Mouse (Mus musculus) limb, embryonic 14.5 days (tissue): Measurements from ENCODE around the gene Ssc5d. TPM values are rescaled to one million over a fixed set of nuclear protein-coding genes. Genes with fewer than 3 reads are reported as not detected.
A peak's percentile ranks its signal among the peaks of the same experiment; 100 is the strongest.

Experiments
- ATAC-seq: fragments of 200-750 bp; cut with Nextera tagmentation; 2 replicates; pipeline ENCODE4 v1.8.0; 2017; ENCODE audit warnings: low read depth, moderate number of reproducible peaks, moderate TSS enrichment; ENCODE audit not compliant: low FRiP score
- DNase-seq: peaks from one replicate; pipeline ENCODE4 v3.0.0-alpha.2; 2015; ENCODE audit warnings: low spot score
- H3K27ac ChIP-seq: fragments of 300-500 bp; sonication (generic); replicated peaks from 2 replicates; pipeline ENCODE4 v1.5.1; 2014; ENCODE audit warnings: low read depth, mild to moderate bottlenecking, low read length, moderate library complexity, mixed read lengths
- H3K27me3 ChIP-seq: fragments of 300-500 bp; sonication (generic); 2 replicates; pipeline ENCODE4 v1.6.1; 2014; ENCODE audit warnings: low read length, mixed read lengths; ENCODE audit not compliant: control insufficient read depth, insufficient read depth
- H3K36me3 ChIP-seq: fragments of 300-500 bp; sonication (generic); 2 replicates; pipeline ENCODE4 v1.6.1; 2014; ENCODE audit warnings: mild to moderate bottlenecking, low read length, moderate library complexity, mixed read lengths; ENCODE audit not compliant: control insufficient read depth, insufficient read depth
- H3K4me1 ChIP-seq: fragments of 300-500 bp; sonication (generic); 2 replicates; pipeline ENCODE4 v1.6.1; 2014; ENCODE audit warnings: antibody characterized with exemption, low read length, mixed read lengths; ENCODE audit not compliant: control insufficient read depth, insufficient read depth
- H3K4me2 ChIP-seq: fragments of 300-500 bp; sonication (generic); replicated peaks from 2 replicates; pipeline ENCODE4 v1.6.1; 2014; ENCODE audit warnings: low read depth, mild to moderate bottlenecking, low read length, moderate library complexity; ENCODE audit not compliant: severe bottlenecking
- H3K4me3 ChIP-seq: fragments of 300-500 bp; sonication (generic); replicated peaks from 2 replicates; pipeline ENCODE4 v1.5.1; 2014; ENCODE audit warnings: low read length
- H3K9ac ChIP-seq: fragments of 300-500 bp; sonication (generic); 2 replicates; pipeline ENCODE4 v1.6.1; 2014; ENCODE audit warnings: mild to moderate bottlenecking, low read depth, low read length, moderate library complexity; ENCODE audit not compliant: severe bottlenecking
- H3K9me3 ChIP-seq: fragments of 300-500 bp; sonication (generic); 2 replicates; pipeline ENCODE4 v1.6.1; 2016; ENCODE audit warnings: low read length; ENCODE audit not compliant: control insufficient read depth
- POLR2A ChIP-seq: fragments of 200-500 bp; IDR thresholded peaks from 2 replicates; pipeline ENCODE4 v1.8.0; 2012; ENCODE audit warnings: inconsistent platforms, mild to moderate bottlenecking, moderate library complexity, borderline replicate concordance; ENCODE audit not compliant: insufficient read depth, insufficient read length; ENCODE audit errors: extremely low read depth
- WGBS: fragments of 180-500 bp; shearing (Covaris S2); extraction: QIAGEN DNeasy Blood & Tissue Kit; methylation state at CpG from one replicate; pipeline ENCODE4 v1.1.7; 2014; 5-methylcytosine and 5-hydroxymethylcytosine counted together
- polyA plus RNA-seq, 2 experiments: library from polyadenylated mRNA; depleted of rRNA in 1 of 2; stranded (reverse) in 1 of 2; unstranded in 1 of 2; fragments of >200 nt; fragmentation: Nextera tagmentation in 1 of 2; extraction: Ambion mirVana in 1 of 2; gene quantifications; 2 replicates each; pipeline versions ENCODE4 v1.2.1 to v1.2.3; 2012 to 2014

Ssc5d gene
- polyA plus RNA-seq, 2 experiments: 13.6 to 38.1 TPM

DNA sequence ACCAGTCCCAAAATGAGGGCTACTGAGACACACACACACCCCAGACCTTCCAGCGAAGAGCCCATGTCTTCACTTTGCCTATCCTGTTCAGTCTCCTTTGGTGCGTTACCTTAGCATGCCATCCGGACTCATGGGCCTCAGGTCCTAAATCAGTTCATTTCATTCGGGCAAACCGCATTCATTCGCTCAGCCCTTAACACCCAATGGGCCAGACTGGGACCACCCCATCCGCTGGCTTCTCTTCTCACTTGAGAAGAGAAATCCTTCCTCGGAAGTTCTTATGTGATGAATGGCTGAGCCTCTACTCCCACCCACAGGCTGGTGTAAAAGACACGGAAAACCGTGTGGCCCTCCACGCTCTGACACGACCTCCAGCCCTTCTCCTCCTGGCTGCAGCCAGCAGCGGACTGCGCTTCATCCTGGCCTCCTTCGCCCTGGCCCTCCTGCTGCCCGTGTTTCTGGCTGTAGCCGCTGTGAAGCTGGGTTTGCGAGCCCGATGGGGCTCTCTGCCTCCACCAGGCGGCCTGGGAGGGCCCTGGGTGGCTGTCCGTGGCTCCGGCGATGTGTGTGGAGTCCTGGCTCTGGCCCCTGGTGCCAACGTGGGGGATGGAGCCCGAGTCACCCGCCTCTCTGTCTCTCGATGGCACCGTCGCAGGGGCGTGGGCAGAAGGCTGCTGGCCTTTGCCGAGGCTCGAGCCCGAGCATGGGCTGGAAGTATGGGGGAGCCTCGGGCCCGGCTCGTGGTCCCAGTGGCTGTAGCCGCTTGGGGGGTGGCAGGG is 1.8 kb upstream of the Ssc5d start:
- Histone ChIP-seq H3K27me3 (no peaks in the 10 kb centered on the region), H3K9me3 (no peaks in the 10 kb centered on the region), H3K4me3 (peak overlapping the region; percentile 33), H3K4me2 (peak overlapping the region; percentile 87), H3K4me1 (peaks cover 49% of the 10 kb centered on the region), H3K36me3 (peaks cover 28% of the 10 kb centered on the region), H3K27ac (peak overlapping the region; percentile 92), H3K9ac (peak overlapping the region; percentile 55)
- WGBS: 4% methylated on average over 37 of the region's 37 CpGs
- ATAC-seq: no peak
- no peak for TF ChIP-seq POLR2A
- peak; percentile 29 for DNase-seq

DNA sequence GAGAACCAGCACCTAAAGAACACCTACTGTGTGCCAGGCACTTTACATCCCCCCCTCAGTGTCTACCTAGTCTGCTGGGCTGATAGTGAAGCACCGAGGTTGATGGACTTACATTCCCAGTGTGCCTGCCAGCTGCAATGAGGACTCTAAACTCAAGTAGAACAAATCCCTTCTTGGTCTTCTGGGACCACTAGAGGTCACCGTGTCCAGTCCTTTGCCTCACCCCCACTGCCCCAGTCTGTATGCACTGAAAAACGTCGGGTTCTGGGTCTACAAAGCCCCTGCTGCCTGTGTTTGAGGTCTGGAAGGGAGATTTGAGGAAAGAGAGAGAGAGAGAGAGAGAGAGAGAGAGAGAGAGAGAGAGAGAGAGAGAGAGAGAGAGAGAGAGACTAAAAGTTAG is 1.1 kb upstream of the Ssc5d start:
- Histone ChIP-seq H3K36me3 (peaks cover 21% of the 10 kb centered on the region), H3K4me1 (peaks cover 49% of the 10 kb centered on the region), H3K27ac (peak overlapping the region; percentile 92), H3K9me3 (no peaks in the 10 kb centered on the region), H3K4me3 (peak overlapping the region; percentile 33), H3K4me2 (peak overlapping the region; percentile 87), H3K27me3 (no peaks in the 10 kb centered on the region), H3K9ac (peak overlapping the region; percentile 55)
- 0% methylated on average over 4 of the region's 4 CpGs for WGBS
- no peak for TF ChIP-seq POLR2A
- DNase-seq (peak; percentile 44), ATAC-seq (no peak)

DNA sequence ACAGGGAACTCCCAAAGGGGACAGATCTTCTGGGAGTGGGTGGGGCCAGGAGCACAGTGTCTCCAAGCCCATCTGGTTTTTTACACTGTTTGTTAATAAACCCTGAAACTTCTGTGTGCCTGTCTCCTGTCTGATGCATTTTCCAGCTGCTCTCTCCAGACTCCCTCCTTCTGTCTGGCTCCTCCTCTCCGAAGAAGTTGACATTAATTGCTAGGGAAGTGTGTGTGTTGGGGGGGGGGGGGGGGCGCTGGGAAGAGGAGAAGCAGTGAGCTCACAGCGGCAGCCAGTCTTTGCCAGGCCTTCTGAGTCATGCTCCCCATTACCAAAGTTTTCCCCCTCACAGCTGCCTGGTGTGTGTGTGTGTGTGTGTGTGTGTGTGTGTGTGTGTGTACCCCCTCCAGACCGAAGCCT is 689 bp upstream of the Ssc5d start:
- peak overlapping the region; percentile 33; the same call in 1 of the 2 replicates for H3K4me3 ChIP-seq

DNA sequence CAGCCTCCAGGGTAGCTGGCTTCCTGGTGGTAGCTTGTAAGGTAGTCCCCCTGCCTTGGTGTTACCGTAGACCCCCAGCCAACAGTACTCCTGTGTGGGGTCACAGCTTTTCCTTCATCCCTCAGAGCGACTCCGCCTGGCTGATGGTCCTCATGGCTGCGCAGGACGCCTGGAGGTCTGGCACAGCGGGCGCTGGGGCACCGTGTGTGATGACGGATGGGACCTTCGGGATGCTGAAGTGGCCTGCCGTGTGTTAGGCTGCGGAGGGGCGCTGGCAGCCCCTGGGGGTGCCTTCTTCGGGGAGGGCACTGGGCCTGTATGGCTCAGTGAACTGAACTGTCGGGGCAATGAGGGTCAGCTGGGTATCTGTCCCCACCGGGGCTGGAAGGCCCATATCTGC is 1.3 kb downstream of the Ssc5d start:
- no peak for TF ChIP-seq POLR2A
- peaks cover 48% of the 10 kb centered on the region for H3K4me1 ChIP-seq
- H3K27ac ChIP-seq: no peak overlapping the region; the same call in 1 of the 2 replicates
- H3K27me3 ChIP-seq: no peaks in the 10 kb centered on the region
- 69% methylated on average over 16 of the region's 16 CpGs for WGBS
- DNase-seq: no peak
- H3K36me3 ChIP-seq: no peaks in the 10 kb centered on the region
- no peak for ATAC-seq
- H3K4me2 ChIP-seq: peak overlapping the region; percentile 14; the same call in 1 of the 2 replicates
- H3K4me3 ChIP-seq: no peak overlapping the region
- H3K9ac ChIP-seq: peak overlapping the region; percentile 28; the same call in 1 of the 2 replicates
- H3K9me3 ChIP-seq: no peaks in the 10 kb centered on the region

More for the DNA sequence above, 689 bp upstream of the Ssc5d start:
- TF ChIP-seq POLR2A: no peak
- WGBS: 4% methylated on average over 3 of the region's 4 CpGs
- Histone ChIP-seq H3K27me3 (no peaks in the 10 kb centered on the region), H3K9me3 (no peaks in the 10 kb centered on the region), H3K27ac (peak overlapping the region; percentile 92), H3K4me1 (peaks cover 49% of the 10 kb centered on the region), H3K9ac (peak overlapping the region; percentile 55), H3K36me3 (peaks cover 17% of the 10 kb centered on the region), H3K4me2 (peak overlapping the region; percentile 87; the same call in 1 of the 2 replicates)
- peak; percentile 58 for ATAC-seq
- peak; percentile 84 for DNase-seq

DNA sequence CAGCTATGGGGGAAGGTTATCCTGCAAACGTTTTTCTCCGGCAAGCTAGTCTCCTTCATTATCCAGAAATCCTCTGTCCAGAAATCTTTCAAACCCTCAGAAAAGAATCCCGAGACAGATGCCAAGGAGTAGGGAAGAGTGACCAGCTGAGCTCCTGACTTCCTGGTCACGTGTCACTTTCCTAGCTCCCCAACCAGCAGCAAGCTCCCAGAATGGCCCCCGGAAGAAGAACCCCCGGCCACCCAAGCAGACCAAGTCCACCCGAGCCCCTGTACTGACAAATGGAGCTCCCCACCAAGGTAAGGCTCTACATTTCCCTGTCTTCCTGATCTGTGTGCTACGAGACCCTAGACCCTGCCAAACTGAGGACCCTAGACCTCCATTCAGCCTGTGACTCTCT is 2.1 kb downstream of the Ssc5d start:
- no peak for ATAC-seq
- Histone ChIP-seq H3K4me3 (no peak overlapping the region), H3K9ac (no peak overlapping the region), H3K9me3 (no peaks in the 10 kb centered on the region), H3K4me1 (peaks cover 44% of the 10 kb centered on the region), H3K27me3 (no peaks in the 10 kb centered on the region), H3K36me3 (no peaks in the 10 kb centered on the region), H3K4me2 (0 out of 2 replicates have a peak overlapping the region, but pooled peaks have one; percentile 3), H3K27ac (no peak overlapping the region; the same call in 1 of the 2 replicates)
- 56% methylated on average over 8 of the region's 8 CpGs for WGBS
- no peak for TF ChIP-seq POLR2A
- no peak for DNase-seq
